Mouse (Mus musculus) ES-E14 (cell line): ENCODE measurements around the gene Cd320. TPM values are rescaled to one million over a fixed set of nuclear protein-coding genes. Genes with fewer than 3 reads are reported as not detected.
"Not testable (repeated sequence)": the region's sequence is repeated elsewhere in the genome, so short reads cannot be mapped to it uniquely, and the experiment has no call there.

Experiments
- DNase-seq: peaks from one replicate; pipeline ENCODE4 v3.0.0-alpha.2; 2013; ENCODE audit warnings: low read depth, low spot score
- H3K27ac ChIP-seq: 2 replicates; pipeline ENCODE4 v1.5.1; 2012; ENCODE audit warnings: low read depth, mild to moderate bottlenecking, low read length, moderate library complexity, mixed read lengths; ENCODE audit not compliant: poor library complexity, insufficient read depth, severe bottlenecking
- H3K36me3 ChIP-seq: 2 replicates; pipeline ENCODE4 v1.6.1; 2012; ENCODE audit warnings: mild to moderate bottlenecking, low read length, moderate library complexity, mixed read lengths; ENCODE audit not compliant: control insufficient read depth, poor library complexity, insufficient read depth, severe bottlenecking
- H3K4me1 ChIP-seq, 2 experiments: fragments of 150-350 bp in 1 of 2; sonication (generic) in 1 of 2; 2 replicates each; pipeline ENCODE4 v1.6.1; 2012; ENCODE audit warnings: low read length in 2 of 2, mild to moderate bottlenecking in 1 of 2, mixed read lengths in 1 of 2; ENCODE audit not compliant: control insufficient read depth in 2 of 2, insufficient read depth in 2 of 2, poor library complexity in 1 of 2
- H3K4me3 ChIP-seq, 2 experiments: fragments of 150-350 bp in 1 of 2; sonication (generic) in 1 of 2; 2 replicates each; pipeline ENCODE4 v1.5.1; 2012; ENCODE audit warnings: low read length in 2 of 2, low read depth in 1 of 2, mild to moderate bottlenecking in 1 of 2, mixed read lengths in 1 of 2; ENCODE audit not compliant: insufficient read depth in 1 of 2, poor library complexity in 1 of 2, severe bottlenecking in 1 of 2
- H3K9ac ChIP-seq: 2 replicates; pipeline ENCODE4 v1.6.1; 2012; ENCODE audit warnings: low read depth, mild to moderate bottlenecking, low read length, mixed read lengths; ENCODE audit not compliant: poor library complexity, insufficient read depth, severe bottlenecking
- H3K9me3 ChIP-seq: fragments of 150-350 bp; sonication (generic); 2 replicates; pipeline ENCODE4 v1.6.1; 2012; ENCODE audit warnings: low read depth, mild to moderate bottlenecking, low read length; ENCODE audit not compliant: control insufficient read depth, insufficient read depth
- CHD2 ChIP-seq: IDR thresholded peaks from 2 replicates; pipeline ENCODE4 v1.6.1; 2014; ENCODE audit warnings: mild to moderate bottlenecking, low read depth, low read length, inconsistent platforms
- HCFC1 ChIP-seq: IDR thresholded peaks from 2 replicates; pipeline ENCODE4 v1.6.1; 2012; ENCODE audit warnings: low read length, inconsistent platforms, borderline replicate concordance; ENCODE audit not compliant: insufficient read depth
- MAFK ChIP-seq: IDR thresholded peaks from 2 replicates; pipeline ENCODE4 v1.6.1; 2014; ENCODE audit warnings: mild to moderate bottlenecking, low read depth, low read length, inconsistent platforms; ENCODE audit not compliant: insufficient read depth
- ZC3H11A ChIP-seq: IDR thresholded peaks from 2 replicates; pipeline ENCODE4 v1.6.1; 2012; ENCODE audit warnings: low read depth, mild to moderate bottlenecking, inconsistent platforms, low read length, borderline replicate concordance
- ZNF384 ChIP-seq: IDR thresholded peaks from 2 replicates; pipeline ENCODE4 v1.6.1; 2012; ENCODE audit warnings: low read depth, low read length, inconsistent platforms
- in situ Hi-C, 2 experiments: fragments of 600-800 bp; cut with MboI; formaldehyde crosslinking; loops; one replicate each; pipeline ENCODE4 v1.15.1; 2025; ENCODE audit warnings: low sequenced_read_pairs in 2 of 2, inconsistent platforms in 1 of 2; ENCODE audit not compliant: unreplicated experiment in 2 of 2
- total RNA-seq: library from RNA; depleted of rRNA; stranded (reverse); fragments of 300-350 nt; gene quantifications from 2 replicates; pipeline ENCODE4 v1.2.3, GENCODE M21; 2012

Gene Cd320
- total RNA-seq, 1 experiment: 131 TPM

GRCm38 (mm10) chr17:33816612-33817011, 26.3 kb upstream of the Cd320 start:
- Histone ChIP-seq H3K36me3 (peaks cover 17% of the 10 kb centered on the region), H3K4me3 (peak overlapping the region; percentile 61 to 77), H3K27ac (no peak overlapping the region), H3K4me1 (peaks cover 11 to 16% of the 10 kb centered on the region in 2 experiments), H3K9ac (peak overlapping the region; percentile 88; the same call in 1 of the 2 replicates), H3K9me3 (no peaks in the 10 kb centered on the region)
- no peak for DNase-seq
- in situ Hi-C loops: no loop called here
- TF ChIP-seq ZNF384 (no peak), CHD2 (no peak), HCFC1 (no peak), ZC3H11A (no peak), MAFK (no peak)

GRCm38 (mm10) chr17:33817184-33817968, 25.5 kb upstream of the Cd320 start:
- peaks cover 5 to 18% of the 10 kb centered on the region in 2 experiments for H3K4me1 ChIP-seq
- 0 out of 2 replicates have a peak, but pooled peaks have one; percentile 23 for TF ChIP-seq CHD2
- TF ChIP-seq ZNF384: no peak
- TF ChIP-seq HCFC1: no peak
- H3K4me3 ChIP-seq: peak overlapping the region; percentile 61 to 77
- no peaks in the 10 kb centered on the region for H3K9me3 ChIP-seq
- H3K27ac ChIP-seq: peak overlapping the region; percentile 79
- peaks cover 24% of the 10 kb centered on the region for H3K36me3 ChIP-seq
- in situ Hi-C loops: no loop called here
- H3K9ac ChIP-seq: peak overlapping the region; percentile 91
- DNase-seq: peak; percentile 91

GRCm38 (mm10) chr17:33817969-33818643, 24.8 kb upstream of the Cd320 start:
- H3K4me1 ChIP-seq: peaks cover 4 to 12% of the 10 kb centered on the region in 2 experiments
- in situ Hi-C loops: no loop called here
- H3K36me3 ChIP-seq: peaks cover 32% of the 10 kb centered on the region
- H3K9me3 ChIP-seq: no peaks in the 10 kb centered on the region
- peak overlapping the region; percentile 91 for H3K9ac ChIP-seq
- peak overlapping the region; percentile 73 for H3K27ac ChIP-seq
- TF ChIP-seq HCFC1: no peak
- TF ChIP-seq ZNF384: no peak
- TF ChIP-seq MAFK: no peak
- TF ChIP-seq CHD2: no peak
- no peak for TF ChIP-seq ZC3H11A
- peak overlapping the region; percentile 61 to 69 for H3K4me3 ChIP-seq
- DNase-seq: no peak

- H3K4me3 ChIP-seq: peak overlapping the region; percentile 84 to 98; a peak in 3 of 4 replicates
- H3K9ac ChIP-seq: peak overlapping the region; percentile 100; the same call in 1 of the 2 replicates
- TF ChIP-seq MAFK (no peak), ZC3H11A (no peak), CHD2 (no peak), ZNF384 (no peak), HCFC1 (no peak)
- no peak overlapping the region for H3K27ac ChIP-seq
- H3K9me3 ChIP-seq: no peaks in the 10 kb centered on the region
- DNase-seq: no peak
- H3K36me3 ChIP-seq: peaks cover 50% of the 10 kb centered on the region
- in situ Hi-C loops: no loop called here
- peaks cover 10 to 14% of the 10 kb centered on the region in 2 experiments for H3K4me1 ChIP-seq
Measured at GRCm38 (mm10) chr17:33822436-33822959, 20.4 kb upstream of the Cd320 start.

- H3K4me3 ChIP-seq: peak overlapping the region; percentile 84 to 98
- DNase-seq, H3K9me3 ChIP-seq, in situ Hi-C loops: not testable (repeated sequence)
- H3K4me1 ChIP-seq: peaks cover 10 to 14% of the 10 kb centered on the region in 2 experiments
- H3K9ac ChIP-seq: peak overlapping the region; percentile 100
- H3K27ac ChIP-seq: peak overlapping the region; percentile 90
- H3K36me3 ChIP-seq: peaks cover 50% of the 10 kb centered on the region
Measured at GRCm38 (mm10) chr17:33823171-33823570, 19.7 kb upstream of the Cd320 start.
